Mouse (Mus musculus) CH12.LX (cell line): ENCODE measurements around the gene Cdk8. TPM values are rescaled to one million over a fixed set of nuclear protein-coding genes. Genes with fewer than 3 reads are reported as not detected.

Experiments
- DNase-seq: peaks from one replicate; pipeline ENCODE4 v3.0.0-alpha.2; 2013; ENCODE audit errors: extremely low read depth
- H3K27ac ChIP-seq: 2 replicates; pipeline ENCODE4 v1.5.1; 2012; ENCODE audit warnings: low read depth, mild to moderate bottlenecking, control low read depth, moderate library complexity; ENCODE audit not compliant: insufficient read depth
- H3K27me3 ChIP-seq: replicated peaks from 2 replicates; pipeline ENCODE3; 2012; ENCODE audit warnings: inconsistent platforms
- H3K36me3 ChIP-seq, 2 experiments: replicated peaks in 1 of 2; 2 replicates each; pipeline versions ENCODE3 to v1.6.1; 2012; ENCODE audit warnings: inconsistent platforms in 1 of 2, low read length in 1 of 2, mild to moderate bottlenecking in 1 of 2, mixed read lengths in 1 of 2, moderate library complexity in 1 of 2; ENCODE audit not compliant: control insufficient read depth in 1 of 2, insufficient read depth in 1 of 2
- H3K4me1 ChIP-seq, 2 experiments: 2 replicates each; pipeline ENCODE4 v1.6.1; 2012; ENCODE audit warnings: inconsistent platforms in 1 of 2, moderate library complexity in 1 of 2; ENCODE audit not compliant: insufficient read depth in 2 of 2, control insufficient read depth in 1 of 2
- H3K4me2 ChIP-seq: 2 replicates; pipeline ENCODE4 v1.6.1; 2012; ENCODE audit warnings: low read depth, mild to moderate bottlenecking, control low read depth; ENCODE audit not compliant: poor library complexity, insufficient read depth, severe bottlenecking
- H3K4me3 ChIP-seq, 3 experiments: fragments of 150-350 bp in 1 of 3; sonication (generic) in 1 of 3; replicated peaks in 1 of 3; 2 replicates each; pipeline versions ENCODE3 to v1.5.1; 2011 to 2012; ENCODE audit warnings: low read depth in 2 of 3, low read length in 2 of 3, mild to moderate bottlenecking in 2 of 3, moderate library complexity in 2 of 3, control low read depth in 1 of 3, improper control_type of control experiment in 1 of 3, inconsistent platforms in 1 of 3, mixed read lengths in 1 of 3; ENCODE audit not compliant: poor library complexity in 1 of 3
- H3K79me2 ChIP-seq: replicated peaks from 2 replicates; pipeline ENCODE4 v1.6.1; 2012; ENCODE audit warnings: mild to moderate bottlenecking, moderate library complexity; ENCODE audit not compliant: control insufficient read depth, poor library complexity, insufficient read depth, severe bottlenecking; ENCODE audit errors: extremely low read depth
- H3K9ac ChIP-seq: 2 replicates; pipeline ENCODE4 v1.6.1; 2012; ENCODE audit warnings: low read depth, mild to moderate bottlenecking, control low read depth, moderate library complexity; ENCODE audit not compliant: insufficient read depth
- H3K9me3 ChIP-seq: replicated peaks from 2 replicates; pipeline ENCODE3; 2012; ENCODE audit warnings: low read length, inconsistent platforms, mixed read lengths
- BHLHE40 ChIP-seq: IDR thresholded peaks from 2 replicates; pipeline ENCODE4 v1.6.1; 2011; ENCODE audit warnings: mild to moderate bottlenecking, low read depth, low read length, improper control_type of control experiment
- CHD1 ChIP-seq: IDR thresholded peaks from 2 replicates; pipeline ENCODE4 v1.6.1; 2012; ENCODE audit warnings: low read depth, low read length, improper control_type of control experiment, inconsistent platforms
- CHD2 ChIP-seq: IDR thresholded peaks from 2 replicates; pipeline ENCODE4 v1.6.1; 2011; ENCODE audit warnings: low read length, improper control_type of control experiment
- CTCF ChIP-seq, 2 experiments: IDR thresholded peaks in 1 of 2; conservative IDR thresholded peaks in 1 of 2; 2 replicates each; pipeline ENCODE4 v1.5.1; 2011 to 2012; ENCODE audit warnings: low read depth in 2 of 2, low read length in 2 of 2, improper control_type of control experiment in 1 of 2, inconsistent platforms in 1 of 2, mild to moderate bottlenecking in 1 of 2, moderate library complexity in 1 of 2
- E2F4 ChIP-seq: IDR thresholded peaks from 2 replicates; pipeline ENCODE4 v1.6.1; 2011; ENCODE audit warnings: low read depth, low read length, improper control_type of control experiment; ENCODE audit not compliant: insufficient replicate concordance
- ELF1 ChIP-seq: IDR thresholded peaks from 2 replicates; pipeline ENCODE4 v1.6.1; 2014; ENCODE audit warnings: low read depth, mild to moderate bottlenecking, inconsistent platforms, low read length, improper control_type of control experiment
- EP300 ChIP-seq: IDR thresholded peaks from 2 replicates; pipeline ENCODE4 v1.6.1; 2011; ENCODE audit warnings: low read length, improper control_type of control experiment
- ETS1 ChIP-seq: conservative IDR thresholded peaks from 2 replicates; pipeline ENCODE4 v1.6.1; 2012; ENCODE audit warnings: low read depth, mild to moderate bottlenecking, inconsistent platforms, low read length, improper control_type of control experiment, moderate library complexity
- GABPA ChIP-seq: IDR thresholded peaks from 2 replicates; pipeline ENCODE4 v1.6.1; 2012; ENCODE audit warnings: low read depth, low read length, improper control_type of control experiment, inconsistent platforms; ENCODE audit not compliant: insufficient replicate concordance
- HCFC1 ChIP-seq: IDR thresholded peaks from 2 replicates; pipeline ENCODE4 v1.6.1; 2012; ENCODE audit warnings: low read depth, mild to moderate bottlenecking, inconsistent platforms, low read length, improper control_type of control experiment
- IRF4 ChIP-seq: IDR thresholded peaks from 2 replicates; pipeline ENCODE4 v1.6.1; 2014; ENCODE audit warnings: low read depth, mild to moderate bottlenecking, inconsistent platforms, low read length, improper control_type of control experiment
- JUN ChIP-seq: IDR thresholded peaks from 2 replicates; pipeline ENCODE4 v1.6.1; 2011; ENCODE audit warnings: low read depth, mild to moderate bottlenecking, low read length, improper control_type of control experiment, moderate library complexity; ENCODE audit not compliant: insufficient read depth
- JUND ChIP-seq: conservative IDR thresholded peaks from 2 replicates; pipeline ENCODE4 v1.6.1; 2011; ENCODE audit warnings: low read depth, low read length, improper control_type of control experiment
- KAT2A ChIP-seq: IDR thresholded peaks from 2 replicates; pipeline ENCODE4 v1.6.1; 2012; ENCODE audit warnings: low read length, improper control_type of control experiment, inconsistent platforms; ENCODE audit not compliant: insufficient replicate concordance
- MAFK ChIP-seq: IDR thresholded peaks from 2 replicates; pipeline ENCODE4 v1.6.1; 2011; ENCODE audit warnings: low read length, improper control_type of control experiment; ENCODE audit not compliant: insufficient replicate concordance
- MAX ChIP-seq: IDR thresholded peaks from 2 replicates; pipeline ENCODE4 v1.6.1; 2011; ENCODE audit warnings: low read length, improper control_type of control experiment
- MAZ ChIP-seq: IDR thresholded peaks from 2 replicates; pipeline ENCODE4 v1.6.1; 2012; ENCODE audit warnings: low read depth, mild to moderate bottlenecking, inconsistent platforms, low read length, improper control_type of control experiment, moderate library complexity
- MEF2A ChIP-seq: IDR thresholded peaks from 2 replicates; pipeline ENCODE4 v1.6.1; 2014; ENCODE audit warnings: low read depth, mild to moderate bottlenecking, inconsistent platforms, low read length, improper control_type of control experiment, borderline replicate concordance
- MXI1 ChIP-seq: IDR thresholded peaks from 2 replicates; pipeline ENCODE4 v1.6.1; 2011; ENCODE audit warnings: mild to moderate bottlenecking, low read depth, low read length, improper control_type of control experiment
- MYC ChIP-seq: IDR thresholded peaks from 2 replicates; pipeline ENCODE4 v1.6.1; 2011; ENCODE audit warnings: low read depth, mild to moderate bottlenecking, improper control_type of control experiment, low read length
- NELFE ChIP-seq: IDR thresholded peaks from 2 replicates; pipeline ENCODE4 v1.6.1; 2011; ENCODE audit warnings: low read depth, low read length, improper control_type of control experiment
- NRF1 ChIP-seq: IDR thresholded peaks from 2 replicates; pipeline ENCODE4 v1.6.1; 2014; ENCODE audit warnings: low read depth, mild to moderate bottlenecking, inconsistent platforms, low read length, improper control_type of control experiment, moderate library complexity
- PAX5 ChIP-seq: IDR thresholded peaks from 2 replicates; pipeline ENCODE4 v1.6.1; 2012; ENCODE audit warnings: low read length, inconsistent platforms, mixed read lengths
- POLR2A ChIP-seq: IDR thresholded peaks from 2 replicates; pipeline ENCODE4 v1.6.1; 2011; ENCODE audit warnings: low read depth, mild to moderate bottlenecking, improper control_type of control experiment, low read length
- POLR2AphosphoS2 ChIP-seq: IDR thresholded peaks from 2 replicates; pipeline ENCODE4 v1.6.1; 2011; ENCODE audit warnings: low read depth, low read length, improper control_type of control experiment
- RAD21 ChIP-seq: IDR thresholded peaks from 2 replicates; pipeline ENCODE4 v1.6.1; 2011; ENCODE audit warnings: low read depth, mild to moderate bottlenecking, low read length, improper control_type of control experiment, moderate library complexity
- RCOR1 ChIP-seq: conservative IDR thresholded peaks from 2 replicates; pipeline ENCODE4 v1.6.1; 2012; ENCODE audit warnings: low read depth, mild to moderate bottlenecking, inconsistent platforms, low read length, improper control_type of control experiment
- SIN3A ChIP-seq: IDR thresholded peaks from 2 replicates; pipeline ENCODE4 v1.6.1; 2012; ENCODE audit warnings: low read length, improper control_type of control experiment, inconsistent platforms
- SMC3 ChIP-seq: IDR thresholded peaks from 2 replicates; pipeline ENCODE4 v1.6.1; 2011; ENCODE audit warnings: low read depth, low read length, improper control_type of control experiment
- TBP ChIP-seq: conservative IDR thresholded peaks from 2 replicates; pipeline ENCODE4 v1.6.1; 2011; ENCODE audit warnings: low read depth, low read length, improper control_type of control experiment
- TCF12 ChIP-seq: IDR thresholded peaks from 2 replicates; pipeline ENCODE4 v1.6.1; 2014; ENCODE audit warnings: low read depth, mild to moderate bottlenecking, inconsistent platforms, low read length, improper control_type of control experiment
- UBTF ChIP-seq: IDR thresholded peaks from 2 replicates; pipeline ENCODE4 v1.6.1; 2012; ENCODE audit warnings: low read depth, mild to moderate bottlenecking, inconsistent platforms, low read length, improper control_type of control experiment, moderate library complexity
- USF1 ChIP-seq: IDR thresholded peaks from 2 replicates; pipeline ENCODE4 v1.6.1; 2014; ENCODE audit warnings: low read depth, mild to moderate bottlenecking, inconsistent platforms, low read length, improper control_type of control experiment
- USF2 ChIP-seq: conservative IDR thresholded peaks from 2 replicates; pipeline ENCODE4 v1.6.1; 2011; ENCODE audit warnings: low read depth, low read length, improper control_type of control experiment
- ZC3H11A ChIP-seq: IDR thresholded peaks from 2 replicates; pipeline ENCODE4 v1.6.1; 2012; ENCODE audit warnings: low read depth, mild to moderate bottlenecking, inconsistent platforms, low read length, improper control_type of control experiment
- ZKSCAN1 ChIP-seq: IDR thresholded peaks from 2 replicates; pipeline ENCODE4 v1.6.1; 2012; ENCODE audit warnings: low read depth, inconsistent platforms, low read length, improper control_type of control experiment, borderline replicate concordance
- ZMIZ1 ChIP-seq: IDR thresholded peaks from 2 replicates; pipeline ENCODE4 v1.6.1; 2012; ENCODE audit warnings: low read depth, mild to moderate bottlenecking, inconsistent platforms, low read length, improper control_type of control experiment
- ZNF384 ChIP-seq: IDR thresholded peaks from 2 replicates; pipeline ENCODE4 v1.6.1; 2012; ENCODE audit warnings: low read depth, low read length, improper control_type of control experiment, inconsistent platforms
- dilution Hi-C: fragments of 300-500 bp; cut with MboI; formaldehyde crosslinking; loops from 2 replicates; pipeline ENCODE4 v1.14.3; 2020; ENCODE audit warnings: low sequenced_read_pairs; ENCODE audit not compliant: extremely low pct_unique_long_range_greater_than_20kb, extremely low pct_ligation_motif_present
- in situ Hi-C: fragments of 300-500 bp; cut with MboI; formaldehyde crosslinking; loops from 3 replicates; pipeline ENCODE4 v1.14.3; 2019; ENCODE audit warnings: low sequenced_read_pairs, low pct_ligation_motif_present, low pct_unique_long_range_greater_than_20kb, mixed read lengths
- polyA plus RNA-seq: library from polyadenylated mRNA; unstranded; fragments of >175 nt; gene quantifications from 2 replicates; pipeline ENCODE4 v1.2.1, GENCODE M21; 2012; ENCODE audit warnings: low read depth; ENCODE audit not compliant: insufficient read length
- total RNA-seq, 2 experiments: library from RNA; depleted of rRNA; stranded (reverse); fragments of 300-350 nt in 1 of 2; fragments of >200 nt in 1 of 2; gene quantifications; 2 replicates each; pipeline ENCODE4 v1.2.3; 2012 to 2014

The Cdk8 gene
- total RNA-seq (2012; rRNA removed) (52.6 and 55.0 TPM in 2 replicates), total RNA-seq (2014; rRNA removed) (99.1 and 112 TPM in 2 replicates), polyA plus RNA-seq (65.4 and 69.9 TPM in 2 replicates)

DNA sequence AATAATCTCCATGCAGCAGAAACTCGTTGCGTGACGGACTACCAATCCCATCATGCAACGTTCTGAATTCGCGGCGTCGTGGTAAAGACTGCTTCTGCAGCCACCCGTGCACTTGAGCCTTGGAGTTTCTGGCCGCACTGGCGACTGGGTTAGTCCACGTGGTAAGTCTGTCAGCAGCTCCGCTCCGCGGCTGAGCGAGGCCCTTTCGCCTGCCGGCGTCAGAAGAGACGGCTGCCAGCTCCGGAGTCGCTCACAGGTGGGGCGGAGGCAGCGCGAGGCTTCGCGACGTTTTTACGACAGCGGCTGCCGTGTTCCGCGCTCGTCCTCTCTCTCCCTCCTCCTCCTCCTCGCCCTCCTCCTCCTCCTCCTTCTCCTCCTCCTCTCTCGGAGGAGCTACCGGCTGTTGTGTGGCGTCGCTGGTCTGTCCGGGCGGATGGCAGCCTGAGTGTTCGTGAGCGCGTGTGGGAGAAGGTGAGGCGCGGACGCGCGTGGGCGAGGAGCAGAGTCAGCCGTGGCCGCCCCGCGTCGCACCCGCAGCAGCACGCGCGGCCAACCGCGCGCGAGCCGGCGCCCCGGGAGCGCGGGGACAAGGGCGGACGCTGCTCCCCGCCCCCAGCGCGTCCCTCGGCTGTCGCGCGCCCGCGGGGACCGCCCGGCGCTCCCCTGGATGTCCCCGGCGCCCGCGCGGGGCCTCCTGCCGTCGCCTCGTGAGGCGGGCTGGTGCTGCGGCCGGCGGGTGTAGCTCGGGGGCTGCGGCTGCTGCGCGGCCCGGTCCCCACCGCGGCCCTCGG, at the start of gene Cdk8:
Gene Cdk8 (plus strand): TSS at position 367 of the 791 bp plus-strand sequence.
- Histone ChIP-seq H3K4me1 (peaks cover 0 to 24% of the 10 kb centered on the region in 2 experiments; a peak in 1 of 4 replicates), H3K27ac (peak within 1 kb of the TSS; percentile 84), H3K4me3 (peak within 1 kb of the TSS; percentile 68 to 93 (median 82)), H3K9me3 (no peaks in the 10 kb centered on the region), H3K36me3 (peaks cover 6 to 7% of the 10 kb centered on the region in 2 experiments), H3K27me3 (no peaks in the 10 kb centered on the region), H3K79me2 (peaks cover 35% of the 10 kb centered on the region), H3K4me2 (peak within 1 kb of the TSS; percentile 60), H3K9ac (peak within 1 kb of the TSS; percentile 65)
- DNase-seq: peak; percentile 95
- dilution Hi-C loops (no loop called here), in situ Hi-C loops (no loop called here)
- TF ChIP-seq ZMIZ1: peak; percentile 59
- no peak for TF ChIP-seq MAFK
- peak; percentile 39 for TF ChIP-seq USF1
- no peak for TF ChIP-seq JUND
- TF ChIP-seq CTCF (conservative IDR thresholded peaks at IDR 0.05 in 1 of 2, IDR thresholded peaks at IDR 0.05 in 1 of 2; ENCODE audit: low read depth in 2 of 2, low read length in 2 of 2): no peak
- peak; percentile 42; the same call in 1 of the 2 replicates for TF ChIP-seq MEF2A
- TF ChIP-seq MAZ: peak; percentile 82; the same call in 1 of the 2 replicates
- peak; percentile 86 for TF ChIP-seq NELFE
- peak; percentile 73 for TF ChIP-seq CHD2
- TF ChIP-seq KAT2A: peak; percentile 85; the same call in 1 of the 2 replicates
- no peak for TF ChIP-seq USF2
- peak; percentile 84 for TF ChIP-seq HCFC1
- peak; percentile 84 for TF ChIP-seq SIN3A
- TF ChIP-seq E2F4: no peak
- TF ChIP-seq MAX: peak; percentile 96
- TF ChIP-seq ZKSCAN1: no peak
- TF ChIP-seq POLR2AphosphoS2: peak; percentile 60; the same call in 1 of the 2 replicates
- TF ChIP-seq MXI1: peak; percentile 96
- 0 out of 2 replicates have a peak, but pooled peaks have one; percentile 56 for TF ChIP-seq IRF4
- TF ChIP-seq CHD1: no peak
- peak; percentile 91 for TF ChIP-seq TCF12
- no peak for TF ChIP-seq JUN
- no peak for TF ChIP-seq PAX5
- no peak for TF ChIP-seq SMC3
- TF ChIP-seq MYC: peak; percentile 97
- TF ChIP-seq POLR2A: peak; percentile 83
- TF ChIP-seq RAD21: no peak; the same call in 1 of the 2 replicates
- 0 out of 2 replicates have a peak, but pooled peaks have one; percentile 31 for TF ChIP-seq ETS1
- no peak; the same call in 1 of the 2 replicates for TF ChIP-seq EP300
- TF ChIP-seq ELF1: peak; percentile 63
- TF ChIP-seq UBTF: no peak
- TF ChIP-seq BHLHE40: peak; percentile 30
- TF ChIP-seq TBP: peak; percentile 79
- TF ChIP-seq NRF1: peak; percentile 56; the same call in 1 of the 2 replicates
- TF ChIP-seq ZNF384: no peak
- no peak for TF ChIP-seq RCOR1
- TF ChIP-seq ZC3H11A: no peak
- TF ChIP-seq GABPA: peak; percentile 9; the same call in 1 of the 2 replicates
